Mouse (Mus musculus) heart, embryonic 13.5 days (tissue): ENCODE measurements around the gene Pibf1. TPM values are rescaled to one million over a fixed set of nuclear protein-coding genes. Genes with fewer than 3 reads are reported as not detected.

Experiments used
- ATAC-seq: fragments of 200-750 bp; cut with Nextera tagmentation; 2 replicates; pipeline ENCODE4 v1.8.0; 2017; ENCODE audit warnings: moderate TSS enrichment; ENCODE audit not compliant: insufficient number of reproducible peaks, low FRiP score, low TSS enrichment; ENCODE audit errors: extremely low read depth
- H3K27ac ChIP-seq: fragments of 300-500 bp; sonication (generic); replicated peaks from 2 replicates; pipeline ENCODE4 v1.5.1; 2015; ENCODE audit warnings: moderate library complexity, mild to moderate bottlenecking, inconsistent platforms
- H3K27me3 ChIP-seq: fragments of 300-500 bp; sonication (generic); replicated peaks from 2 replicates; pipeline ENCODE4 v1.6.1; 2015; ENCODE audit warnings: mild to moderate bottlenecking, inconsistent platforms
- H3K36me3 ChIP-seq: fragments of 300-500 bp; sonication (generic); 2 replicates; pipeline ENCODE4 v1.6.1; 2015; ENCODE audit warnings: mild to moderate bottlenecking, inconsistent platforms
- H3K4me1 ChIP-seq: fragments of 300-500 bp; sonication (generic); 2 replicates; pipeline ENCODE4 v1.6.1; 2015; ENCODE audit warnings: inconsistent platforms
- H3K4me2 ChIP-seq: fragments of 300-500 bp; sonication (generic); 2 replicates; pipeline ENCODE4 v1.6.1; 2015; ENCODE audit warnings: inconsistent platforms, mild to moderate bottlenecking, moderate library complexity
- H3K4me3 ChIP-seq: fragments of 300-500 bp; sonication (generic); 2 replicates; pipeline ENCODE4 v1.5.1; 2015; ENCODE audit warnings: moderate library complexity, mild to moderate bottlenecking, inconsistent platforms
- H3K9ac ChIP-seq: fragments of 300-500 bp; sonication (generic); 2 replicates; pipeline ENCODE4 v1.6.1; 2015; ENCODE audit warnings: inconsistent platforms, mild to moderate bottlenecking, moderate library complexity
- H3K9me3 ChIP-seq: fragments of 300-500 bp; sonication (generic); 2 replicates; pipeline ENCODE4 v1.6.1; 2016; ENCODE audit warnings: inconsistent platforms
- WGBS: fragments of 180-500 bp; shearing (Covaris S2); methylation state at CpG from one replicate; pipeline ENCODE4 v1.1.7; 2015; ENCODE audit warnings: mixed read lengths; 5-methylcytosine and 5-hydroxymethylcytosine counted together
- polyA plus RNA-seq: library from polyadenylated mRNA; unstranded; fragments of >200 nt; fragmentation: Nextera tagmentation; extraction: Ambion mirVana; gene quantifications from 2 replicates; pipeline ENCODE4 v1.2.1, GENCODE M21; 2015

Gene Pibf1
- polyA plus RNA-seq, 1 experiment from 2014 or later, result 13.3 TPM

- peaks cover 94% of the 10 kb centered on the region for H3K36me3 ChIP-seq
Observed at GRCm38 (mm10) chr14:99108762-99109161, 9.5 kb downstream of the Pibf1 start.

DNA sequence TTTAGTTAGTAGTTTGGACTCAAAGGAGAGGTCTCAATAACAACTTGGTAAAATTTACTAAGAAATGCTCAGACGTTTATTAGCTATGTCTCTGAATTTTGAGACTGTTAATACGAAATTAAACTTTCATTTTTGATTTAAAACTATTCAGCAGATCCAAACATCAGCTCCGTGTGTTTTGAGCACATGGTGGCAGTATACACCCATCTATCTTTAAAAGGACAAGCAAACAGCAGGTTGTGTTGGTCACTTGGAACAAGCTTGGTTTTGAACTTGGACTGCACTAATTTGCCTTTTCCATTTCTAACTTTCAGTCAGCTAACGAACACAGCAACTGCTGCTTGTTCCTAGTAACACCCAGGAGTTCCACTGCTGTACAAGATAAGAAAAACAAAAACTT, 18.4 kb downstream of the Pibf1 start:
- ATAC-seq, result no peak
- no peaks in the 10 kb centered on the region for H3K27me3 ChIP-seq
- H3K9me3 ChIP-seq, result no peaks in the 10 kb centered on the region
- WGBS, result 80% methylated on average over 4 of the region's 4 CpGs
- H3K4me3 ChIP-seq, result no peak overlapping the region
- no peak overlapping the region for H3K9ac ChIP-seq
- no peaks in the 10 kb centered on the region for H3K4me1 ChIP-seq
- H3K4me2 ChIP-seq, result no peak overlapping the region
- H3K36me3 ChIP-seq, result peaks cover 64% of the 10 kb centered on the region
- H3K27ac ChIP-seq, result no peak overlapping the region

More at GRCm38 (mm10) chr14:99108762-99109161, 9.5 kb downstream of the Pibf1 start:
- ATAC-seq, result no peak
- Histone ChIP-seq H3K4me2 (no peak overlapping the region), H3K9ac (no peak overlapping the region), H3K4me1 (no peaks in the 10 kb centered on the region), H3K9me3 (no peaks in the 10 kb centered on the region), H3K27ac (no peak overlapping the region), H3K4me3 (no peak overlapping the region), H3K27me3 (no peaks in the 10 kb centered on the region)
- WGBS, result 82% methylated on average over 6 of the region's 6 CpGs

- no peak overlapping the region for H3K4me2 ChIP-seq
- H3K36me3 ChIP-seq, result peaks cover 36% of the 10 kb centered on the region
- no peaks in the 10 kb centered on the region for H3K9me3 ChIP-seq
- 89% methylated on average over 11 of the region's 11 CpGs for WGBS
- no peak overlapping the region for H3K9ac ChIP-seq
- no peaks in the 10 kb centered on the region for H3K27me3 ChIP-seq
- no peak for ATAC-seq
- no peak overlapping the region for H3K4me3 ChIP-seq
- no peak overlapping the region for H3K27ac ChIP-seq
- H3K4me1 ChIP-seq, result no peaks in the 10 kb centered on the region
Observed at GRCm38 (mm10) chr14:99121584-99122339, 22.5 kb downstream of the Pibf1 start.

DNA sequence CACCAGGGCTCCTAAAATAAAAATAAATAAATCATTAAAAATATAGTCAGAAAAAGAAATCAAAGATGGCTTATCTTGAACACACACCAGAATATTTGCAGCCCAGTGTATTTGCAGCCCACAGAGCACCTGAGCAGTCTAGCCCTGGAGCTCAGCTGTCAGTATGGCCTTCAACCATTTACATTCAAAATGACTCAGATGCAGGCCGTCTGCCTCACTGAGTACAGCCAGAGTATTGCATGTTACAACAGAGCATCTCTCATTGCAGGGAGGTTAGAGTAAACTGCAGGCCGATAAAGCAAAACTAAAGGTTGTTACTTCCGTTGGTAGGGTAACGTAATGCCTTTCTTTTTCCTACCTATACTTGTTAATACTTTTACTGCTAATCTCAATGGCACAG, 24.9 kb downstream of the Pibf1 start:
- Histone ChIP-seq H3K4me1 (no peaks in the 10 kb centered on the region), H3K9ac (no peak overlapping the region), H3K27me3 (no peaks in the 10 kb centered on the region), H3K27ac (no peak overlapping the region), H3K36me3 (peaks cover 24% of the 10 kb centered on the region), H3K4me2 (no peak overlapping the region), H3K4me3 (no peak overlapping the region), H3K9me3 (no peaks in the 10 kb centered on the region)
- WGBS, result 90% methylated on average over 4 of the region's 4 CpGs
- ATAC-seq, result no peak

GRCm38 (mm10) chr14:99126713-99127112, 27.5 kb downstream of the Pibf1 start:
- Histone ChIP-seq H3K27ac (no peak overlapping the region), H3K4me1 (no peaks in the 10 kb centered on the region), H3K4me3 (no peak overlapping the region), H3K9me3 (no peaks in the 10 kb centered on the region), H3K27me3 (no peaks in the 10 kb centered on the region), H3K9ac (no peak overlapping the region), H3K4me2 (no peak overlapping the region), H3K36me3 (peaks cover 30% of the 10 kb centered on the region)
- no peak for ATAC-seq
- 88% methylated on average over 4 of the region's 4 CpGs for WGBS

- Histone ChIP-seq H3K27me3 (no peaks in the 10 kb centered on the region), H3K27ac (no peak overlapping the region), H3K4me1 (no peaks in the 10 kb centered on the region), H3K36me3 (peaks cover 25% of the 10 kb centered on the region), H3K4me3 (no peak overlapping the region), H3K9ac (no peak overlapping the region), H3K9me3 (no peaks in the 10 kb centered on the region), H3K4me2 (no peak overlapping the region)
- WGBS, result 61% methylated on average over 1 of the region's 1 CpGs
- ATAC-seq, result no peak; the same call in 1 of the 2 replicates
Observed at GRCm38 (mm10) chr14:99127509-99127908, 28.3 kb downstream of the Pibf1 start.

GRCm38 (mm10) chr14:99129050-99129449, 29.8 kb downstream of the Pibf1 start:
- Histone ChIP-seq H3K9ac (no peak overlapping the region), H3K27me3 (no peaks in the 10 kb centered on the region), H3K27ac (no peak overlapping the region), H3K4me1 (no peaks in the 10 kb centered on the region), H3K9me3 (no peaks in the 10 kb centered on the region), H3K4me2 (no peak overlapping the region), H3K36me3 (peaks cover 28% of the 10 kb centered on the region), H3K4me3 (no peak overlapping the region)
- WGBS, result 83% methylated on average over 2 of the region's 2 CpGs
- no peak for ATAC-seq

- Histone ChIP-seq H3K36me3 (peaks cover 55% of the 10 kb centered on the region), H3K9ac (no peak overlapping the region), H3K27ac (no peak overlapping the region), H3K27me3 (no peaks in the 10 kb centered on the region), H3K4me2 (no peak overlapping the region), H3K4me1 (no peaks in the 10 kb centered on the region), H3K9me3 (no peaks in the 10 kb centered on the region), H3K4me3 (no peak overlapping the region)
- ATAC-seq, result no peak
- 92% methylated on average over 2 of the region's 2 CpGs for WGBS
Observed at GRCm38 (mm10) chr14:99134048-99134447, 34.8 kb downstream of the Pibf1 start.

GRCm38 (mm10) chr14:99135761-99136160, 36.5 kb downstream of the Pibf1 start:
- 93% methylated on average over 9 of the region's 9 CpGs for WGBS
- Histone ChIP-seq H3K9ac (no peak overlapping the region), H3K4me2 (no peak overlapping the region), H3K9me3 (no peaks in the 10 kb centered on the region), H3K4me3 (no peak overlapping the region), H3K4me1 (no peaks in the 10 kb centered on the region), H3K27me3 (no peaks in the 10 kb centered on the region), H3K27ac (no peak overlapping the region), H3K36me3 (peaks cover 59% of the 10 kb centered on the region)
- ATAC-seq, result no peak

- Histone ChIP-seq H3K27ac (no peak overlapping the region), H3K27me3 (no peaks in the 10 kb centered on the region), H3K36me3 (peaks cover 58% of the 10 kb centered on the region), H3K9ac (no peak overlapping the region), H3K4me3 (no peak overlapping the region), H3K4me1 (no peaks in the 10 kb centered on the region), H3K4me2 (no peak overlapping the region), H3K9me3 (no peaks in the 10 kb centered on the region)
- ATAC-seq, result no peak
- 94% methylated on average over 16 of the region's 16 CpGs for WGBS
Observed at GRCm38 (mm10) chr14:99136297-99136696, 37.1 kb downstream of the Pibf1 start.

DNA sequence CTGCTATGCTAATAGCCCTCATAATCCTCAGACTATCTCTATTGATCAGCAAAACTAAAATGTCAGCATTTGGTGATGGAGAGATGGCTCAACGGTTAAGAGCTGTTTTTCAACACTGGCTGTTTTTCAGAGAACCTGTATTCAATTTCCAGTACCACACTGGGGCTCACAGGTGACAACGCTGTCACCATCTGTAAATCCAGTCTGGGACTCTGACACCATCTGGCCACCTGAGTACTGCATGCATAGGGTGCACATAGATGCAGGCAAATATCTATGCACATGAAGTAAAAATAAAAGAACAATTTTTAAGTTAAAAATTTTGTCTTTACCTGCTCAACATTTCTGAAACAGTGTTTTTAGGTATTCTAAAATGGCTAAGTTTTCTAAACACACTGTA, 40.8 kb downstream of the Pibf1 start:
- Histone ChIP-seq H3K9ac (no peak overlapping the region), H3K4me1 (no peaks in the 10 kb centered on the region), H3K4me2 (no peak overlapping the region), H3K27me3 (no peaks in the 10 kb centered on the region), H3K4me3 (no peak overlapping the region), H3K9me3 (no peaks in the 10 kb centered on the region), H3K36me3 (peaks cover 52% of the 10 kb centered on the region), H3K27ac (no peak overlapping the region)
- no peak for ATAC-seq
- 82% methylated on average over 2 of the region's 2 CpGs for WGBS
